Mouse (Mus musculus): Measurements from ENCODE around the gene Mical3. TPM values are rescaled to one million over a fixed set of nuclear protein-coding genes. Genes with fewer than 3 reads are reported as not detected.
A peak's percentile ranks its signal among the peaks of the same experiment; 100 is the strongest.

The Mical3 gene
- total and polyA plus RNA-seq, 2 experiments from 2014 or later: 30.8 to 94.8 TPM

DNA sequence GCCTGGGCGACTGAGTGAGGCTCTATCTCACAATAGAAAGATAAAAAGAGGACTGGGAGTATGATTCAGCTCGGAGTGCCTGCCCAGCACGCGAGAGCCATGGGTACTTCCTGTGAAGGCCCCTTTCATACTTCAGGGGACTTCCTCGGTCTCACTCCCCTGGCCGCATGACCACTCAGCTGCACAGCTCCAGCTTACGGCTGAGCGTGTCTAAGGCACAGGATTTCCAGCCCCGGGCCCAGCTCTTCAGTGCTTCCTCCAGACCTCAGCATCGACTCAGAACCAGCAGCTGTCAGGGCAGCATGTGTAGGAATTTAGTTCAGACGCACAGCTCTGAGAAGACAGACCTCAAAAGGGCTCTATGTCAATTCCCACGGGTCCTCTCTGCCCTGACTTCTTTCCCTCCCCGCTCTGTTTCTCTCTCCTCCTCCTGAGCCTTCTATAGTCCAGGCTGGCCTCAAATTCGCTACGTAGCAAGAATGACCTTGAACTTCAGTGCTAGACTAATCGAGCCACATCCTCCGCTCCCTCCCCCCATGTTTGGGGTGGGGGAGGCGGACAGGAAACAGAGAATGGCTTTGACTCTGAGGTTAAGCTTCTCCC, 152.7 kb downstream of the Mical3 start:
- Histone ChIP-seq H3K27me3 (ENCODE audit: control insufficient read depth, insufficient read depth, low read length) (no peaks in the 10 kb centered on the region), H3K27ac (ENCODE audit: low read depth) (peak overlapping the region; percentile 69), H3K4me3 (ENCODE audit: low read depth, low read length) (no peak overlapping the region), H3K36me3 (replicated peaks; ENCODE audit: control insufficient read depth, insufficient read depth, low read length) (peaks cover 53% of the 10 kb centered on the region), H3K9ac (replicated peaks; ENCODE audit: low read depth, low read length) (peak overlapping the region; percentile 36; the same call in 1 of the 2 replicates), H3K4me1 (ENCODE audit: control insufficient read depth, insufficient read depth) (peaks cover 13% of the 10 kb centered on the region), H3K4me2 (ENCODE audit: low read depth, low read length) (no peak overlapping the region), H3K9me3 (replicated peaks; ENCODE audit: control insufficient read depth, low read length) (no peaks in the 10 kb centered on the region)
- no peak for TF ChIP-seq CTCF (IDR thresholded peaks at IDR 0.05; ENCODE audit: low read depth)
- TF ChIP-seq EP300 (IDR thresholded peaks at IDR 0.05; ENCODE audit: low read depth): no peak
- DNase-seq (ENCODE audit: low spot score): peak; percentile 54
- peak; percentile 47 for ATAC-seq (ENCODE audit: insufficient read depth, low read depth)
- 14% methylated on average over 18 of the region's 18 CpGs for WGBS

DNA sequence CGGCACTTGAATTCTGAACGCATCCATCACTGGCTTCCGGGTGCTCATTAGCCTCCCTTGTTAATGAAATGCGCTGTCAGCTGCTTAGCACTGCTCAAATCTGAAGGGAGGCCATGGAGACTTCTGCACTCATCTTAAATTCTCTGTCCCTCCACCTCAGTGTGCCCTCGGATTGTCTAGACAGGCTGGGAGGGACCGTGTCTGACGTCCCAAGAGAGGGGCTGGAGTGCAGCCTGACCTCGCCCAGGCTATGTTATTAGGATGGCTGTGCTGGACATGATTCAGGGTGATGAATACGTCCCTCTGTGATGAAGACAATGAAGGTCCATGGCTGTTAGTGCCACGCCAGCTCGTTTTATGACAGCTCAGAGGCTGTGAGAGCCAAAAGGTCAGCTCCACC, 153.8 kb downstream of the Mical3 start:
- Histone ChIP-seq H3K27ac (ENCODE audit: low read depth) (no peak overlapping the region), H3K36me3 (replicated peaks; ENCODE audit: control insufficient read depth, insufficient read depth, low read length) (peaks cover 49% of the 10 kb centered on the region), H3K27me3 (ENCODE audit: control insufficient read depth, insufficient read depth, low read length) (no peaks in the 10 kb centered on the region), H3K4me2 (ENCODE audit: low read depth, low read length) (no peak overlapping the region), H3K4me1 (ENCODE audit: control insufficient read depth, insufficient read depth) (peaks cover 13% of the 10 kb centered on the region), H3K4me3 (ENCODE audit: low read depth, low read length) (no peak overlapping the region), H3K9me3 (replicated peaks; ENCODE audit: control insufficient read depth, low read length) (no peaks in the 10 kb centered on the region), H3K9ac (replicated peaks; ENCODE audit: low read depth, low read length) (no peak overlapping the region)
- DNase-seq (ENCODE audit: low spot score): no peak
- 73% methylated on average over 11 of the region's 11 CpGs for WGBS
- ATAC-seq (ENCODE audit: insufficient read depth, low read depth): no peak
- no peak for TF ChIP-seq EP300 (IDR thresholded peaks at IDR 0.05; ENCODE audit: low read depth)
- TF ChIP-seq CTCF (IDR thresholded peaks at IDR 0.05; ENCODE audit: low read depth): no peak

DNA sequence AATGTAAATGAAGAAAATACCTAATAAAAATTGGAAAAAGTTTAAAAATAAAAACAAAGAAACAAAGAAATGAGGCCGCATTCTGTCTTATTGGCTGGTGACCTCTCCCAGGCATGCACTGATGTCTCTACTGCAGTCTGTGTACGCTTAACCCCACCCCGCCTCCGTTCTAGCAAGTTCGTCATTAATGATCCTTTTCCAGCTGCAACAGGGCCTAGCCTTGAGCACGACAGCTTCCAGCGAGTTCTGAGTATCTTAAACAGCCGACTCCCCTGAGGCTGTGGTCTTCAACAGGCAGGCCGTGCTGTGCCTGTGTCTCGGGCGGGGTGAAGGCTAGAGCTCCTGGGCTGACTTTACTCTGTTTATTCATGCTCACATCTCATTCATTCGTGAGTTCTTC, 154.7 kb downstream of the Mical3 start:
- no peaks in the 10 kb centered on the region for H3K27me3 ChIP-seq (ENCODE audit: control insufficient read depth, insufficient read depth, low read length)
- ATAC-seq (ENCODE audit: insufficient read depth, low read depth): no peak
- 86% methylated on average over 12 of the region's 12 CpGs for WGBS
- H3K4me1 ChIP-seq (ENCODE audit: control insufficient read depth, insufficient read depth): peaks cover 13% of the 10 kb centered on the region
- no peak overlapping the region for H3K4me2 ChIP-seq (ENCODE audit: low read depth, low read length)
- DNase-seq (ENCODE audit: low spot score): no peak
- H3K27ac ChIP-seq (ENCODE audit: low read depth): no peak overlapping the region
- no peak overlapping the region for H3K4me3 ChIP-seq (ENCODE audit: low read depth, low read length)
- no peak overlapping the region for H3K9ac ChIP-seq (replicated peaks; ENCODE audit: low read depth, low read length)
- H3K36me3 ChIP-seq (replicated peaks; ENCODE audit: control insufficient read depth, insufficient read depth, low read length): peaks cover 44% of the 10 kb centered on the region
- TF ChIP-seq CTCF (IDR thresholded peaks at IDR 0.05; ENCODE audit: low read depth) (no peak), EP300 (IDR thresholded peaks at IDR 0.05; ENCODE audit: low read depth) (no peak)
- H3K9me3 ChIP-seq (replicated peaks; ENCODE audit: control insufficient read depth, low read length): no peaks in the 10 kb centered on the region

DNA sequence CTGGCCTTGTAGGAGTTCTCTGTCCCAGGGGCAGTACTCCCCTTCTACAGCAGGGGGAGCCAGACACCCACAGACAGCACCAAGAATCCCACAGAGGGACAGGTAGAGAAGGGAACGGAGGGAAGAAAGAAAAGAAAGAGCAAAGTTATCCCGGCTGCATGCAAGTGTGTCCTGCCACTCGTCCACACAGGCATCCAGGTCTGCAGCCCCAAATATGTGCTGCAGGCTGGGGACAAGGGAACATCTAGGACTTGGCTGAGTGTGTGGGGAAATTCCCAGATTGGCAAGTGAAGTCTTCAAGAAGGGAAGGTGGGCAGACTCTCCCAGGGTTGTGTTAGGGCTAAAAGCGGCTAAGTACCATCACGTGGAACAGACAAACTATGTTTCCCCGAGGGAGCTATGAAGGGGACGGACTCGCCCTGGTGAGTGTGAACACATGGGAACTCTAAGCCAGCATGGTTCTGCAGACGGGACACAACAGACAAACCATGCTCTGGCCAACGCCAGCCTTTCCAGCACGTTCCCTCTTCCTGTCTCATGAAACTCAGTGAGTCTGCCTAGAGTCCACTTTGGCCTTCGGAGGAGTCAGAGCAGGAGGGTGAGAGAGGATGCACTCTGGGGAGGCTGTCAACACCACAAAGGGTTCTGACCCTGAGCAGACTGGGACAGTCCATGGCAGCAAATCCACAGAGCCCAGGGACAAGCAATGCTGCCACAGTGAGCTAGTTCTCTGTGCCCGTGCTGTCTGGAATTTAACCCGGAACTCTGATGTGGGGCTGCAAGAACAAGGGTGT, 158.8 kb downstream of the Mical3 start:
- 0 out of 2 replicates have a peak overlapping the region, but pooled peaks have one; percentile 4 for H3K27ac ChIP-seq (ENCODE audit: low read depth)
- DNase-seq (ENCODE audit: low spot score) (peak; percentile 80), ATAC-seq (ENCODE audit: insufficient read depth, low read depth) (peak; percentile 77)
- H3K9ac ChIP-seq (replicated peaks; ENCODE audit: low read depth, low read length): no peak overlapping the region
- no peaks in the 10 kb centered on the region for H3K27me3 ChIP-seq (ENCODE audit: control insufficient read depth, insufficient read depth, low read length)
- H3K36me3 ChIP-seq (replicated peaks; ENCODE audit: control insufficient read depth, insufficient read depth, low read length): peaks cover 44% of the 10 kb centered on the region
- H3K4me3 ChIP-seq (ENCODE audit: low read depth, low read length): no peak overlapping the region
- no peaks in the 10 kb centered on the region for H3K4me1 ChIP-seq (ENCODE audit: control insufficient read depth, insufficient read depth)
- no peak overlapping the region for H3K4me2 ChIP-seq (ENCODE audit: low read depth, low read length)
- TF ChIP-seq EP300 (IDR thresholded peaks at IDR 0.05; ENCODE audit: low read depth): no peak
- peak; percentile 99 for TF ChIP-seq CTCF (IDR thresholded peaks at IDR 0.05; ENCODE audit: low read depth)
- WGBS: 37% methylated on average over 14 of the region's 14 CpGs
- H3K9me3 ChIP-seq (replicated peaks; ENCODE audit: control insufficient read depth, low read length): no peaks in the 10 kb centered on the region

DNA sequence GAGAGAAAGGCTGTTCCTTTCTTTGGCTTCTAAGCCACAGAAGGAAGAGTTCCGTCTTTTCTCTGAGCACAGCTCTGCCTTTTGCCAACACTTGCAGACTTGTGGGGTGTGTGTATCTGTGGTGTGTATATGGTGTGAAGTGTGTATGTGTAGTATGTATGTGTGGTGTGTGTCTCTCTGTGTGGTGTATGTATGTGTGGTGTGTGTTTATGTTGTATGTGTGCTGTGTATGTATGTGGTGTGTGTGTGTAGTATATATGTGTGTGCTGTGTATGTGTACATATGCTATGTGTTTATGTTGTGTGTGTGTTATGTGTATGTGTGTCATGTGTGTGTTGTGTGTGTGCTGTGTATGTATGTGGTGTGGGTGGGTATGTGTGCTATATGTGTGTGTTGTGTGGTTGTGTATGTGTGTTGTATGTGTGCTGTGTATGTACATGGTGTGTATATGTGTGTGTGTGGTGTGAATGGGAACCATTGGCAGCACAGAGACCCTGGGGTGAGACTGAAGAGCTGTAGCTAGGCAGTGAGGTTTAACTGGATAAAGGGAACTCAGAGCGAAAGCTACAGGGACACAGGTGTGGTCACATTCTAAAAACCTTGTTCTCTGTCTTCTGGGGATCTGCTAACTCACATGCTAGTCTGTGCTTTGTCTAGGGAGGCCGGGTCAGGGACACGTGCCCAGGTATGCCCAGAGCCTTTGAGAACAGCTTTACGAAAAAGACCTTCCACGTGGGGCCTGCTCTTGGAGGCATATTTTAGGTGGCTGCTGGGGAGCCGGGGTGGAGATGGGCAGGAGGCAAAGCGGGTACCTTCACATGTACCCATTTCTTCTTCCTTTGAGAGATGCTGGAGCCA, 159.6 kb downstream of the Mical3 start:
- no peak overlapping the region for H3K4me3 ChIP-seq (ENCODE audit: low read depth, low read length)
- no peak overlapping the region for H3K9ac ChIP-seq (replicated peaks; ENCODE audit: low read depth, low read length)
- peaks cover 38% of the 10 kb centered on the region for H3K36me3 ChIP-seq (replicated peaks; ENCODE audit: control insufficient read depth, insufficient read depth, low read length)
- no peaks in the 10 kb centered on the region for H3K4me1 ChIP-seq (ENCODE audit: control insufficient read depth, insufficient read depth)
- WGBS: 74% methylated on average over 8 of the region's 8 CpGs
- no peaks in the 10 kb centered on the region for H3K9me3 ChIP-seq (replicated peaks; ENCODE audit: control insufficient read depth, low read length)
- no peak overlapping the region for H3K27ac ChIP-seq (ENCODE audit: low read depth)
- DNase-seq (ENCODE audit: low spot score) (no peak), ATAC-seq (ENCODE audit: insufficient read depth, low read depth) (no peak)
- H3K4me2 ChIP-seq (ENCODE audit: low read depth, low read length): no peak overlapping the region
- H3K27me3 ChIP-seq (ENCODE audit: control insufficient read depth, insufficient read depth, low read length): no peaks in the 10 kb centered on the region
- TF ChIP-seq EP300 (IDR thresholded peaks at IDR 0.05; ENCODE audit: low read depth) (no peak), CTCF (IDR thresholded peaks at IDR 0.05; ENCODE audit: low read depth) (no peak)

Data from heart, postnatal 0 days (tissue).